Mouse (Mus musculus) layer of hippocampus, adult 9-11 months (tissue): ENCODE results near the gene Lrmp.

Experiments
- DNase-seq: peaks from one replicate; pipeline ENCODE4 v3.0.0; 2022

Lrmp gene

GRCm38 (mm10) chr6:145210056-145210680 is 94.7 kb downstream of the Lrmp start:
- DNase-seq, result no peak

- peak; percentile 100 for DNase-seq
These were observed 95.4 kb downstream of the Lrmp start, which contains the start of the genes Casc1 and Etfrf1 for GRCm38 (mm10) chr6:145210816-145211338. Gene Casc1 (minus strand): TSS chr6:145211005. Gene Etfrf1 (plus strand): TSS chr6:145211134.

DNA sequence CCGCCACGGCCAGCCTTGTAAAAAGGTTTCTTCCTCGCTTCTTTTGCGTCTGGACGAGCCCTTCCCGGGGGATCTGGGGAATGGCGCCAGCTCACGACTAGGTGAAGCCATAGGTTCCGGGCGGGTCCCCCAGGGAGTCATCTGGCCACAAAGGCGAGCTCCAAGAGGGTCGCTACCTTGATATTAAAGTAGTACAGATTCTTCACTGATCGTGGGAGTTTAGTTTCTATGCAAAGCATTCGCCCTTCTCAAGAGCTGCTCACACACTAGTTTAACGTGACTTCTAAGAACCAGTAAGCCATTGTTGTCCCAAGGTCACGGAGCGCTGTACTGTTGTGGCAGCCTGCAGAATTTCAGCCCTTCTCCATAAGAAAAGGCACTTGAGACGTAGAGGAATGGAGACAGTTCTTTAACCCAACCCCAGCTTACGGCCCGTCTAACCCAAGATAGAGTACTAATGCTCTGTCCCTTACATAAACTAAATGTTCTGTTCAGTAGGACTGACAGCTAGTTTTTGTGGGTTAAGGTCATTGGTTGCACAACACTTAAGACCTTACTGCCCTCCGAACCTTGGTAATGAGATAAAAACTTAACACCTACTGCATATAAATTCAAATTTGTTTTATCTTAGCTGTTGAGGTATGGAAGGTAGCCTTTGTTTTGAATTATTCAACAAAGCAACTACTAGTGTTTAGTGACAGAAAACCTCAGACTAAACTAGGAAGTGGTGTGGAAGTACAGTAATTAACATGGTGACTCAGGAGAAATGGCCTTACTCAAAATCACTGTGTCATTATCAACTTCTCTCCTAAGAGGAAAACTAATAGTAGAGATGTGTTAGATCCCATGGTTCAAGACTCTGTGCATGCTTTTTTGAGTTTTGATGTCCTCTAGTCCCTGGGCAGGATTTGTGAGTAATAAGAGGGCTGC is 96.2 kb downstream of the Lrmp start:
- no peak for DNase-seq

DNA sequence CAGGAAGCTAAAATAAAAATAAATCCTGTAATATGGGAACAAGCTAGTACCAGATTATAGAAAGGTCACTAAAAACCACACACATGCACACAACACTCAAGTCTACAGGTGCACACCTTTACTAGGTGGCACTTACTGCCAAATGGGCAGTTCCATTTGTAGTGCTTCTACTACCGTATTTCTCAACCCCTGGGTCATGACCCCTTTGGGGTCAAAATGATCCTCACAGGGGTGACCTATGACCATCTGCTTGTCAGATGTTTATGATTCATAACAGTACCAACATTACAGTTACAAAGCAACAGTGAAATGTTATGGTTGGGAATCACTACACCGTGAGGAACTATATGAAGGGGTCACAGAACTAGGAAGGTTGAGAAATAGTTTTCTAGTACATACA is 98.5 kb downstream of the Lrmp start:
- DNase-seq, result no peak

DNA sequence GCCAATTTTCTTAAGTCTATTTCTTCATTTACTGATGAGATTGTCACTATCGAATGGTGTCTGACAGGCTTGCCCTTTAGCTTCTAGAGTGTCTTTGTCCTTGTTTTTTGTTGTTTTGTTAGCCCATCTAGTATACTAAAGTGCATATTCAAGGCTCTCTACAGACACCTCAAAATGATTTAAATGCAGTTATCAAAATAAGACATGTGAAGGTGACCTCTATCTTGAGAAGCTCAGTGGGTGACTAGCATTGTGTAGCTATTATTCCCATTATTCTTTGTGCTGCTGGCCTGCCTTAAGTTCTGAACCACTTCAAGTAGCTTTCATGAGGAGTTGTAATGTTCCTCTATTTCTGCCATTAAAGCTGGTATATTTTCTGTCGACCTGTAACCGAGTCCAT is 100.4 kb downstream of the Lrmp start:
- no peak for DNase-seq

GRCm38 (mm10) chr6:145224246-145224645 is 108.8 kb downstream of the Lrmp start:
- no peak for DNase-seq
